Mouse (Mus musculus): ENCODE results near the gene Atg7. TPM values are rescaled to one million over a fixed set of nuclear protein-coding genes. Genes with fewer than 3 reads are reported as not detected.
"Not testable (repeated sequence)": the region's sequence is repeated elsewhere in the genome, so short reads cannot be mapped to it uniquely, and the experiment has no call there.

Gene Atg7
- total RNA-seq, 4 experiments from 2014 or later: 8.2 to 10.4 (median 9.0) TPM

DNA sequence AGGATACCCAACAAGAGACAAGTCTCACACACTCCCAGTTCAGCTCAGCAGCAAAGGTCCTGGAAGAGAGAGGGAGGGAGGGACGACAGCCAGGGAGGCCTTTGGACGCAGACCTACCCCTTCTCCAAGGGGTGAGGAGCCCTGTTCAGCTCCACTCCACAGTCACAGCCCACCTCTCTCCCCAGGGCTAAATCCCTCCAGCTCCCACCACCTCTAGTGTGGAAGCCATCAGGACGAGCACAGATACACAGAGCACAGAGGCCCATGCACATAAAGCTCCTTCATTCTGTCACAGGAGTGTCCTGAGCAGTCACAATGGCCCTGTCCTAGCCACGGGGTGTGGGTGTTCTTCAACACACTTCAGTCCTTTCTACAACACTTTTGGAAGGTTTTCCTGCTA, 233.1 kb downstream of the Atg7 start:
- no peak for DNase-seq (ENCODE audit: low spot score in 2 of 2)

GRCm38 (mm10) chr6:114876546-114876945, 233.6 kb downstream of the Atg7 start:
- no peak for DNase-seq (ENCODE audit: low spot score in 2 of 2)

DNA sequence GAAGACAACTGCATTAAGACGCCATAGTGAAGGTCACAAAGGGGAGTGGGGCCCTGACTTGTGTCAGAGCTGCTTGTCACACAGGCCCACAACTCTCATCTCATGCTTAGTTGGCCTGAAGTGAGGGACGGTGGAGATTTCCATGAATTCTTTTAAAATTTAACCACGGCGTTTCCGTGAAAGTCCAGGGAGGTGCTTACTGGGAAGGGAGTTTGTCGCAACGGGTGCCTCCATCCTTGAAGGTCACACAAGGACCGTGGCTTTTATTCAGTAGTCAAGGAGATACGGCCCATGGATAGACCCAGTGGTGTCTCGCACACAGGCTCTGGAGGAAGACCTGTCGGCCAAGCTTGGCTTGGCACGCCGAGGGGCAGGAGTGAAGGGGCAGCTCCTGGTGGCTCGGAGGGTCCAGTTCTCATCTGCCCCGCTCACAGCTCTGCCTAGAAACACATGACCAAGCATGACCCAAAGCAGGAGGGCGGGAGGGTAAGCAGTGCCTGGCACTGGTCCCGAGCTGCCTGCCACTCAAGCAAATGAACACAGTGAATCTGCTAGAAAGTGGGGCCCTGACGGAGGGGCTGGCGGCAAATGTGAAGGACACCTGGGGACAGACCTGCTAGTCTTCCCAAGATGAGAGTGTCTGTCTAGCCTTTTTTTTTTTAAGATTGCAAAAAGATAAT, 236.1 kb downstream of the Atg7 start:
- DNase-seq (ENCODE audit: low spot score in 2 of 2): no peak

GRCm38 (mm10) chr6:114880798-114881197, 237.9 kb downstream of the Atg7 start:
- no peak for DNase-seq (ENCODE audit: low spot score in 2 of 2)

GRCm38 (mm10) chr6:114882212-114882611, 239.3 kb downstream of the Atg7 start:
- no peak for DNase-seq (ENCODE audit: low spot score in 2 of 2)

DNA sequence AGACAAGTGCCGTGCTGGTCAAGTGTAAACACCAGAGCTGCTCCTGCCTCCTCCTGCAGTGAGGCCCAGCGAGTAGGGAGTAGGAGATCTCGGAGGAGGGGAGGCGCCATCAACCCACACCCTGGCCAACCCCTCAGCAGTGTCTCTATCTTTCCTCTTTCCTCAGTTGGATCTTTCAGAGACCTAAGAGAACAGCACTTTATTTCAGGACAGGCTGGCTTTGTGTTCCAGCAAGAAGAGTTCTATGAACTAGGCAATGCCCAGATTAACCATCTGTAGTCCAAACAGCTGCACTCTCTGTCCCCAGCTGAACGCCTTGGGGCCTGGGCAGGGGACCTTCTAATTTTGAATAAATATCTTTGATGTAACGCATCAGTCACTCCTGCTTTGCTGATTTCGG, 239.8 kb downstream of the Atg7 start:
- DNase-seq (ENCODE audit: low spot score in 2 of 2): no peak

DNA sequence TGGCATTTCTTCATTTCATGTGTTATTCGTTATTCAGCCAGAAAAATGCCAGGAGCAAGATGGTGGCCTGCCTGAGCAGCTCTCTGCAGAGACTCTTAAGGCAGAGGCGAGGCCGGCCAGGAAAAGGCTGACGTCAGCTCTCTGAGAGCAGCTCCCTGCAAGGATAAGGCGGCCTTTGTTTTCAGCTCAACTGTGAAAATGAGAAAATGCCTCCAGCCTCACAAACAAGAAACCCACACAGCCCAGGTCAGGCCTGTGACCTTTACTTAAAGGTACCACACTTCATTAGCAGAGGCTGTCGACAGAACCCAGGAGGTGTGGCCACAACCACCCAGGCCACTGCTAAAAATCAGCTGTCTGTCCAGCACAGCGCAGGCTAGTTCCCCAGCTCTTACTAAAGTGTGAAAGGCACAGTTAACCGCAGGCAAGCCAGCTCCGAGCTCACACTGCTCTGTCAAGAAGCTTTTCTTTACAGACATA, 240.4 kb downstream of the Atg7 start:
- DNase-seq (ENCODE audit: low spot score in 2 of 2): no peak

DNA sequence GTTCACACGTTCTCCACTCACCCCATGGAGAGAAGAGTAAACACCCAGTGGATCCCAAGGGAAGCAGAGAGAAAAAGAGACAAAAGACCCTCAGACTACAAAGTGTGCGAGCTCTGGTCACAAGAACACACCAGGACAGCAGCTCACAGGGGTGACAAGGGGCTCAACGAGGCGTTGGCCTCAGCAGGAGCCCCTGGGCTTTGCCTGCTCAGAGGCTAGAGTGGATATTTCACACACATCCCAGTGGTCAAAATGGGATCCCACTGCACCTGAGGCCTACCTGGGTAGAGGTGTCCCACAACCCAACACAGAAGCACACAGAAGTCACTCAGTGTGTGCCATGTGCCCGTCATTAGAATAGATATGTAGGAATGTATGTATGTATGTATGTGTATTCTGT, 242.2 kb downstream of the Atg7 start:
- DNase-seq (ENCODE audit: low spot score in 2 of 2): no peak

- DNase-seq (ENCODE audit: low spot score in 2 of 2): no peak
Observed at GRCm38 (mm10) chr6:114886012-114886411, 243.1 kb downstream of the Atg7 start.

DNA sequence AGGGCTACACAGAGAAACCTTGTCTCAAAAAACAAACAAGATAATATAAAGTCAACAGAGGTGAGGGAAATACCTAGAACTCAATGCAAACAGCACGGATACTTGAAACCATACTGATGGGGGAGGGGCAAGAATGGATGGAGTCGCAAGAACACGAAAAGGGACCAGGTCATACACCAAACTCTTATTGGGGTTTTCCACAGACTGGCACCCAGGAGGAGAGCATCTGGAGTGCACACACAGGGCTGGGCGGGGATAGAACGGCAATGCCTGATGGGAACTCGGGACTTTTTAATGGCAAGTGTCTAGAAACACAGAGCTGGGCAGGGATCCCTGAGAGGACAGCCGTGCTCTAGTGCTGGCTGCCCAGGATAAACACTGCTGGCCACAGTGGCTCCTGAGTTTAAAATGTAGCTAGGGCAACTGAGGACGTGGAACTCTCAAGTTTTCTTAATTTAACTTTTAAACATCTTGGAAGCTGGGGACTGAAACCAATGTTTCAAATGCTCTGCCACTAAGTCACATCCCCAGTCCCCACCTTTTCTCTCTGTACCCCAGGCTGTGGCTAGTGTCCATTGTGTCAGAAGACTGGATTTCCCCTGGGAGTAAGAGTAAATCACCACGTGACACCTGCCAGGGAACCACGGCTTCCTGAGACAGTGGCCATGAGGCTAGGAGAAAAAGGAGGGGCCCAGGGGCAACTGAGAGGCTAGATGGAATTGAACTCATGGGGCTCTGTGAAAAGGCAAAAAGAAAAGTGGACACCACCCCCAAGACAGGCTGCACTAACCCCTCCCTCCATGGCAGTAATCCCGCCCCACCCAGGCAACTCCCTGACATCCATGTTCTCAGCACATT, 243.8 kb downstream of the Atg7 start:
- no peak for DNase-seq (ENCODE audit: low spot score in 2 of 2)

GRCm38 (mm10) chr6:114888922-114889321, 246.0 kb downstream of the Atg7 start:
- DNase-seq (ENCODE audit: low spot score in 2 of 2): peak; percentile 59 to 77

DNA sequence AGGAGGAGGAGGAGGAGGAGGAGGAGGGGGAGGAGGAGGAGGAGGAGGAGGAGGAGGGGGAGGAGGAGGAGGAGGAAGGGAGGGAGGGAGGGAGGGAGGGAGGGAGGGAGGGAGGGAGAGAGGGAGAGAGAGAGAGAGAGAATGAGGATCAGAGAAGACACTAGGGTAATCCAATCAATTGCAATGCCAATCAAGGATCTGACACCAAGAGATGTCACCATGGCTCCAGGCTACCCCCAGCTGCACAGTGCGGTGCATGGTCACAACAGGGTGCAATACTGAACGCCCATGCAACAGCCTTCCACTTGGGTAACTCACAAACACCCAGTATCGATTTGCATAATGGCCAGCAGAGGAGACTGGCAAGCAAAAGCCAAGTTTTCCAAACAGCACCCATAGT, 247.1 kb downstream of the Atg7 start:
- DNase-seq (ENCODE audit: low spot score in 2 of 2): not testable (repeated sequence)

DNA sequence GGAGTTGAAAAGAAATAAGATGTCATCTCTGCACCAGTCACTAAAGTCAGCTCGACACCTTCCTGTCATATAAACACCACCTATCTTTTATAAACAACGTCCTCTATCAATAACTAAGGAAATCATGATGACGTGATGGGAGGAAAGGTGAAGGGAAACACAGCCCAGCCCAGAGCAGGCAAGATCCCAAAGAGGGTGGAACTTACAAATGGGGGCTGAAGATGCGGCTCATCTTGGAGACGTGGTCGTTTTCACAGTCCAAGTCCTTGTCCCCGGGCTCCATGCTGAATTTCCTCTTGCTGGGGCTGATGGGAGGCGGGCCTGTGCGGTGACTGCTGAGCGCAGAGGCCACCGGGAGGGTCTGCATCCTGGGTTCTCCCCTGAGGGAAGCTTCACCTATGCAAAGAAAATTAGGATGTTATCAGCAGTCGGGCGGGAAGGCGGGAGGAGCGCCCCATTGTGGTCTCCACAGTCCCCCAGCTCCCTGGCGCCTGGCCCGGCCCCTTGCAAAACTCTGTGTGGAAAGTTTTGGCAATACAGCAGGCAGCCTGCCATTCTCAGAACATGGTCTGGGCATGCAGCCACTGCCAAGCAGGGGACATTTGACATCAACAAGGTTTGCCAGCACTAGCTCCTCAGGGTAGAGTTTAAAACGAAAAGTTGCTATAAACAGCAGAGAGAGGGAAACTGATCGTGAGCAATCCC, 247.7 kb downstream of the Atg7 start:
- peak; percentile 85 to 87 for DNase-seq (ENCODE audit: low spot score in 2 of 2)

GRCm38 (mm10) chr6:114891272-114891671, 248.4 kb downstream of the Atg7 start:
- DNase-seq (ENCODE audit: low spot score in 2 of 2): no peak

GRCm38 (mm10) chr6:114891771-114892170, 248.9 kb downstream of the Atg7 start:
- no peak for DNase-seq (ENCODE audit: low spot score in 2 of 2)

DNA sequence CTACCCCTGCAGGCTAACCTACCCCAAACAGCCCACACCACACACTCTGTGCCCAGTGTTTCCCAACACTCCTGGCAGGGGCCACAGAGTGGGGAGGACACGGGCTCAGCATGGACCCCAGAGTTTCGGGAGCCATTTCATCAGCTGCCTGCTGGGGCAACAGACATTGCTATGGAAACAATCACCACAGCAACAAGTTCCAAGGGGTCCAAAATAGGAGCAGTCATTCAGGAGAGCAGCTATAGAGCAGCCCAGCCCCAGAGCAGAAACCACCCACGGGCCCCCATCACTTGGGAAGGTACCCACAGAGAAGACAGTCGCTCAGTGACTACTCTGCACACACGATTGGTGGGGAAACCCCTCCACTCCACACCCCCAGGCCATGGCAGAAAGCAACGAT, 249.5 kb downstream of the Atg7 start:
- DNase-seq (ENCODE audit: low spot score in 2 of 2): no peak

- DNase-seq (ENCODE audit: low spot score in 2 of 2): peak; percentile 70
Observed at GRCm38 (mm10) chr6:114893427-114894209, 250.7 kb downstream of the Atg7 start.

DNA sequence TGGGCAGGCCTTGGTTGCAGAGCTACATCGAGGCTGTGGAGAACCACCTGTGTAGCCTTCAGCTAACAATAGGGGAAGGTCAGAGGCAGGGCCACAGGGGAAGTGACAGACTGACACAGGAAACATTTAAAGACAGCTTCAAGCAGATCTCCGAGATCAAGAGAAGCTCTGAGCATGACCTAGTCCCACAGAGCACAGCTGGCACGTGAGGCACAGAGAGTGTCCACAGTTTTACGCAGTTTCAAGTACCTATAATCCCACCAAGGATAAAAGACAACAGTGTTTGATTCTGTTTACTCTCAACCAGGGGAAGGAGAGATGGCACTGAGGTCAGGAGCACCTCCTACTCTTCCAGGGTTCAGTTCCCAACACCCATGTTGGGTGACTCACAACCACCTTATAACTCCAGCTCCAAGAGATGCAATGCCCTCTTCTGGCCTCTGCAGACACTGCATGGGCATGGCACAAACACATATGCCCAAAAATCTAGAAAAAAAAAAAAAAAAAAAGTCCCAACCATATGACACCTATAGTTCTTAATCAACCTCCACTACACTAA, 251.7 kb downstream of the Atg7 start:
- DNase-seq (ENCODE audit: low spot score in 2 of 2): no peak

GRCm38 (mm10) chr6:114895191-114895590, 252.3 kb downstream of the Atg7 start:
- no peak for DNase-seq (ENCODE audit: low spot score in 2 of 2)

GRCm38 (mm10) chr6:114896281-114896680, 253.4 kb downstream of the Atg7 start:
- no peak for DNase-seq (ENCODE audit: low spot score in 2 of 2)

DNA sequence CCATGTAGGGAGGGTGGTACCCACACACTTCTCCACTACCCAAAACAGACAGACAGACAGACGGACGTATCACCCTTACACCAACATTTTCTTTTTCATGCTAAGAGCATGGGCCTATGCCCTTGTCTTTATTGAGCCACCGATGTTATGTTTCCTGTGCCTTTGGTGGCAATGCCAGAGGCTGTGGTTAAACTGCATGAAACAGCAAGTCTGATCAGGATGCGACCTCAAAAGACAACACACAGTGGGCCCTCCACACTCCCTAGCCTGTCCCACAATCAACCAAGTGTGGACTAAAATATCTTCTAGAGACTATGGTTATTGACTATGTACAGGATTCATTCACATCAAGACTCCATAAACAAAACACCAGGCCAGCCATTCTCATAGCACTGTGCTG, 256.1 kb downstream of the Atg7 start:
- no peak for DNase-seq (ENCODE audit: low spot score in 2 of 2)
